ENCODE assay signal across 8 mouse cellular contexts in the genomic region with DNA sequence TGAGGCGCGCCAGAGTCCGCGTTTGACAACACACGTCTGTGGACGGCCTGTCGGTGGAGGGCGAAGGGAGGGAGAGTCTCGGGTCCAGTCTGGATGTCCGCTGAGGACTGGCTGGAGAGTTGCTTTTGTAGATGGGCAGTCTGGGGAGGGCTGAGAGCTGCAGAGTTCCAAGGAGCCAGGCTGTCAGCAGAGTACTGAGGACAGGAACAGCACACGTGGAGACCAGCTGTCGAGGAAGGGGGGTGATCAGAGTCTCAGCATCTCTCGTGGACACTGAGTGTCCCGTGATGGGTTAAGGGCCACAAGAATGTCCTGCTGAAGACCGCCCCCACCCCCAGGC. TPM values are rescaled to one million over a fixed set of nuclear protein-coding genes. Genes with fewer than 3 reads are reported as not detected.
DNase-seq lines count a peak whose midpoint lies in the region; ATAC-seq and TF ChIP-seq lines count a peak whose summit lies in the region.

No protein-coding gene starts in this region.

- H3K9ac ChIP-seq in forebrain, embryonic 11.5 days (ENCODE audit: low read length), result peak overlapping the region; percentile 72
- peak overlapping the region; percentile 76 for H3K9ac ChIP-seq in liver, embryonic 12.5 days
- H3K9ac ChIP-seq in stomach, embryonic 15.5 days, result peak overlapping the region; percentile 59

- peak overlapping the region; percentile 22 for H3K27ac ChIP-seq in testis, adult 2 months (ENCODE audit: control insufficient read depth, insufficient read depth, low read depth, low read length)
- no peak overlapping the region for H3K27ac ChIP-seq in forebrain, embryonic 11.5 days (ENCODE audit: low read depth, low read length)
- H3K27ac ChIP-seq in liver, embryonic 12.5 days, result peak overlapping the region; percentile 72; the same call in 1 of the 2 replicates
- peak overlapping the region; percentile 78 for H3K27ac ChIP-seq in stomach, embryonic 15.5 days

- H3K4me3 ChIP-seq in testis, adult 2 months (ENCODE audit: control insufficient read depth, low read depth, low read length), result peak overlapping the region; percentile 84
- peak overlapping the region; percentile 60 for H3K4me3 ChIP-seq in forebrain, embryonic 11.5 days (ENCODE audit: low read depth, low read length)
- H3K4me3 ChIP-seq in liver, embryonic 12.5 days, result peak overlapping the region; percentile 64
- H3K4me3 ChIP-seq in stomach, embryonic 15.5 days (replicated peaks), result peak overlapping the region; percentile 75

- TF ChIP-seq CTCF in testis, adult 2 months (IDR thresholded peaks at IDR 0.05; ENCODE audit: control insufficient read depth, insufficient read depth, insufficient replicate concordance, low read depth, low read length), result no peak

- H3K36me3 ChIP-seq in testis, adult 2 months (ENCODE audit: control insufficient read depth, insufficient read depth, low read length), result no peaks in the 10 kb centered on the region
- H3K36me3 ChIP-seq in forebrain, embryonic 11.5 days (ENCODE audit: control insufficient read depth, insufficient read depth, low read length), result no peaks in the 10 kb centered on the region
- H3K36me3 ChIP-seq in liver, embryonic 12.5 days, result peaks cover 25% of the 10 kb centered on the region
- H3K36me3 ChIP-seq in stomach, embryonic 15.5 days, result 0 out of 2 replicates have a peak, but pooled peaks cover 12% of the 10 kb centered on the region

- TF ChIP-seq POLR2A in testis, adult 2 months (IDR thresholded peaks at IDR 0.05; ENCODE audit: control insufficient read depth, low read depth, low read length), result no peak

- H3K9me3 ChIP-seq in forebrain, embryonic 11.5 days (ENCODE audit: control insufficient read depth, low read length), result no peaks in the 10 kb centered on the region
- no peaks in the 10 kb centered on the region for H3K9me3 ChIP-seq in liver, embryonic 12.5 days (replicated peaks)
- H3K9me3 ChIP-seq in stomach, embryonic 15.5 days, result no peaks in the 10 kb centered on the region

- H3K4me1 ChIP-seq in testis, adult 2 months (ENCODE audit: control insufficient read depth, insufficient read depth, low read length), result peaks cover 9% of the 10 kb centered on the region
- H3K4me1 ChIP-seq in forebrain, embryonic 11.5 days (replicated peaks; ENCODE audit: control insufficient read depth, insufficient read depth, low read length), result peaks cover 7% of the 10 kb centered on the region
- H3K4me1 ChIP-seq in liver, embryonic 12.5 days, result peaks cover 28% of the 10 kb centered on the region
- H3K4me1 ChIP-seq in stomach, embryonic 15.5 days, result peaks cover 12% of the 10 kb centered on the region; the same call in 1 of the 2 replicates

- peak overlapping the region; percentile 83 for H3K4me2 ChIP-seq in forebrain, embryonic 11.5 days (ENCODE audit: low read depth, low read length, severe bottlenecking)
- peak overlapping the region; percentile 97 for H3K4me2 ChIP-seq in liver, embryonic 12.5 days
- H3K4me2 ChIP-seq in stomach, embryonic 15.5 days, result peak overlapping the region; percentile 72

- no peak; the same call in none of the 2 replicates for ATAC-seq in forebrain, embryonic 11.5 days (replicated peaks; ENCODE audit: low FRiP score)
- ATAC-seq in liver, embryonic 12.5 days, result no peak
- ATAC-seq in stomach, embryonic 15.5 days (ENCODE audit: insufficient read depth, low FRiP score, low read depth), result peak; percentile 9; the same call in 1 of the 2 replicates
- no peak for ATAC-seq in CD4-positive, CD25-positive, alpha-beta regulatory T cell, adult 4 months

- WGBS in forebrain, embryonic 11.5 days, result 0% methylated on average over 15 of the region's 15 CpGs
- WGBS in liver, embryonic 12.5 days (ENCODE audit: insufficient replicate concordance), result 7% methylated on average over 15 of the region's 15 CpGs
- WGBS in stomach, embryonic 15.5 days, result 2% methylated on average over 15 of the region's 15 CpGs

- no peak for DNase-seq in testis, postnatal 14 days (ENCODE audit: low spot score)
- no peak for DNase-seq in forebrain, embryonic 11.5 days (ENCODE audit: low spot score)
- no peak for DNase-seq in adrenal gland, adult 18-20 months (ENCODE audit: low spot score in 2 of 2)
- DNase-seq in layer of hippocampus, postnatal 10 days (ENCODE audit: low spot score in 2 of 2), result no peak

- no peaks in the 10 kb centered on the region for H3K27me3 ChIP-seq in testis, adult 2 months (ENCODE audit: control insufficient read depth, insufficient read depth, low read length)
- no peaks in the 10 kb centered on the region for H3K27me3 ChIP-seq in forebrain, embryonic 11.5 days (ENCODE audit: control insufficient read depth, insufficient read depth, low read length)
- H3K27me3 ChIP-seq in liver, embryonic 12.5 days (replicated peaks), result peaks cover 14% of the 10 kb centered on the region
- H3K27me3 ChIP-seq in stomach, embryonic 15.5 days (replicated peaks), result no peaks in the 10 kb centered on the region

RNA-seq across cellular contexts. Expression of gene Farp2, which starts 0.4 kb away (rescaled TPM):
- 2.9 TPM in 2 replicates for polyA plus RNA-seq in testis, adult 2 months (2012; rRNA removed)
- 4.4 and 4.5 TPM in 2 replicates for polyA plus RNA-seq in forebrain, embryonic 11.5 days (2014; fragmentation: Nextera tagmentation; extraction: Ambion mirVana)
- 1.2 and 1.5 TPM in 2 replicates for polyA plus RNA-seq in liver, embryonic 12.5 days (2016; fragmentation: Nextera tagmentation; extraction: Ambion mirVana)
- 6.1 and 7.2 TPM in 2 replicates for polyA plus RNA-seq in stomach, embryonic 15.5 days (2015; fragmentation: Nextera tagmentation; extraction: Ambion mirVana)
- total RNA-seq in adrenal gland, adult 18-20 months (2021), result 10 to 100 TPM; 18.5 to 18.7 TPM
- 10 to 100 TPM; 11.0 to 12.0 TPM for total RNA-seq in layer of hippocampus, postnatal 10 days (2021)
- 1 to 10 TPM in 1 of 2 experiments, under 1 TPM in 1; 0.51 to 2.1 TPM for polyA plus RNA-seq in CD4-positive, CD25-positive, alpha-beta regulatory T cell, adult 4 months (2017; shearing (Covaris generic))

RNA-seq across cellular contexts. Expression of gene Hdlbp, which starts 33.7 kb away (rescaled TPM):
- polyA plus RNA-seq in testis, adult 2 months (2012; rRNA removed), result 122 and 129 TPM in 2 replicates
- polyA plus RNA-seq in forebrain, embryonic 11.5 days (2014; fragmentation: Nextera tagmentation; extraction: Ambion mirVana), result 87.1 and 92.4 TPM in 2 replicates
- 88.7 and 92.8 TPM in 2 replicates for polyA plus RNA-seq in liver, embryonic 12.5 days (2016; fragmentation: Nextera tagmentation; extraction: Ambion mirVana)
- 167 and 173 TPM in 2 replicates for polyA plus RNA-seq in stomach, embryonic 15.5 days (2015; fragmentation: Nextera tagmentation; extraction: Ambion mirVana)
- 100 to 1,000 TPM; 316 to 376 TPM for total RNA-seq in adrenal gland, adult 18-20 months (2021)
- total RNA-seq in layer of hippocampus, postnatal 10 days (2021), result 100 to 1,000 TPM; 127 to 142 TPM
- 10 to 100 TPM; 49.6 to 73.9 TPM for polyA plus RNA-seq in CD4-positive, CD25-positive, alpha-beta regulatory T cell, adult 4 months (2017; shearing (Covaris generic))
